Mouse (Mus musculus) kidney, embryonic 15.5 days (tissue): ENCODE data around the gene Lrmda. TPM values are rescaled to one million over a fixed set of nuclear protein-coding genes. Genes with fewer than 3 reads are reported as not detected.

ENCODE experiments used
- ATAC-seq: fragments of 200-750 bp; cut with Nextera tagmentation; replicated peaks from 2 replicates; pipeline ENCODE4 v1.8.0; 2017; ENCODE audit warnings: moderate TSS enrichment; ENCODE audit not compliant: low FRiP score
- H3K27ac ChIP-seq: fragments of 300-500 bp; sonication (generic); 2 replicates; pipeline ENCODE4 v1.5.1; 2015; ENCODE audit warnings: mild to moderate bottlenecking, inconsistent platforms
- H3K27me3 ChIP-seq: fragments of 300-500 bp; sonication (generic); 2 replicates; pipeline ENCODE4 v1.6.1; 2015; ENCODE audit warnings: inconsistent platforms
- H3K36me3 ChIP-seq: fragments of 300-500 bp; sonication (generic); 2 replicates; pipeline ENCODE4 v1.6.1; 2015; ENCODE audit warnings: inconsistent platforms
- H3K4me1 ChIP-seq: fragments of 300-500 bp; sonication (generic); 2 replicates; pipeline ENCODE4 v1.6.1; 2015; ENCODE audit warnings: inconsistent platforms
- H3K4me2 ChIP-seq: fragments of 300-500 bp; sonication (generic); 2 replicates; pipeline ENCODE4 v1.6.1; 2015; ENCODE audit warnings: moderate library complexity, mild to moderate bottlenecking, inconsistent platforms
- H3K4me3 ChIP-seq: fragments of 300-500 bp; sonication (generic); replicated peaks from 2 replicates; pipeline ENCODE4 v1.5.1; 2015; ENCODE audit warnings: mild to moderate bottlenecking, inconsistent platforms
- H3K9ac ChIP-seq: fragments of 300-500 bp; sonication (generic); 2 replicates; pipeline ENCODE4 v1.6.1; 2015; ENCODE audit warnings: mild to moderate bottlenecking, inconsistent platforms
- H3K9me3 ChIP-seq: fragments of 300-500 bp; sonication (generic); replicated peaks from 2 replicates; pipeline ENCODE4 v1.6.1; 2016; ENCODE audit warnings: inconsistent platforms
- WGBS: fragments of 180-500 bp; shearing (Covaris S2); methylation state at CpG from one replicate; pipeline ENCODE4 v1.1.7; 2015; ENCODE audit warnings: mixed read lengths; 5-methylcytosine and 5-hydroxymethylcytosine counted together
- polyA plus RNA-seq: library from polyadenylated mRNA; unstranded; fragments of >200 nt; fragmentation: Nextera tagmentation; extraction: Ambion mirVana; gene quantifications from 2 replicates; pipeline ENCODE4 v1.2.1, GENCODE M21; 2015

Lrmda gene
- polyA plus RNA-seq, 1 experiment from 2014 or later, result 1.1 TPM

- Histone ChIP-seq H3K4me3 (no peak overlapping the region), H3K4me2 (no peak overlapping the region), H3K9me3 (no peaks in the 10 kb centered on the region), H3K27ac (no peak overlapping the region), H3K27me3 (no peaks in the 10 kb centered on the region), H3K4me1 (peaks cover 7% of the 10 kb centered on the region; the same call in 1 of the 2 replicates), H3K9ac (no peak overlapping the region), H3K36me3 (no peaks in the 10 kb centered on the region)
- ATAC-seq, result no peak
- WGBS, result 76% methylated on average over 1 of the region's 1 CpGs
Measured at GRCm38 (mm10) chr14:22719968-22720367, 700.5 kb downstream of the Lrmda start.

GRCm38 (mm10) chr14:22721845-22722244 is 702.3 kb downstream of the Lrmda start:
- H3K36me3 ChIP-seq, result no peaks in the 10 kb centered on the region
- no peaks in the 10 kb centered on the region for H3K4me1 ChIP-seq
- H3K4me2 ChIP-seq, result no peak overlapping the region
- ATAC-seq, result no peak
- H3K9me3 ChIP-seq, result no peaks in the 10 kb centered on the region
- no peak overlapping the region for H3K4me3 ChIP-seq
- H3K9ac ChIP-seq, result no peak overlapping the region
- H3K27me3 ChIP-seq, result no peaks in the 10 kb centered on the region
- H3K27ac ChIP-seq, result no peak overlapping the region
- WGBS, result 65% methylated on average over 5 of the region's 5 CpGs

DNA sequence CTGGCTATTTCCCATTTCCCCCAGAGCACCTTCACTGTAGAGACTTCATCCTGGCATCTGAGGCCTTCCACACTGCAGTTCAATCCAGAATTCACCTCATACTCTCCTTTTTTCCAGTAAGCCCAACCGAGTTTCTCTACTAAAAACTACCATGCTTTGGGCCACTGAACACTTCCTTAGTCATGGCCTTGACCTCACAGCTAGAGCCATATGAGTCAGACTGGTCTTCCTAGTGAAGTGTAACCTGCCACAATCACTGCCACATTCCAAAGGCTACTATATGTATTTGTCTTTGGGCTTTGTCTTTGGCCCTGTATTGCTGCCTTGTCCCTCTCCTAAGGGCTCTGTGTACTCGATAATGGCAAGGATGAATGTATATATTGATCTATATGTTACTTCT is 708.0 kb downstream of the Lrmda start:
- H3K4me3 ChIP-seq, result no peak overlapping the region
- H3K9ac ChIP-seq, result no peak overlapping the region
- H3K36me3 ChIP-seq, result no peaks in the 10 kb centered on the region
- WGBS, result 79% methylated on average over 2 of the region's 2 CpGs
- no peaks in the 10 kb centered on the region for H3K27me3 ChIP-seq
- H3K4me2 ChIP-seq, result no peak overlapping the region
- H3K9me3 ChIP-seq, result no peaks in the 10 kb centered on the region
- no peak for ATAC-seq
- H3K27ac ChIP-seq, result no peak overlapping the region
- H3K4me1 ChIP-seq, result no peaks in the 10 kb centered on the region

- WGBS, result 86% methylated on average over 8 of the region's 8 CpGs
- Histone ChIP-seq H3K4me3 (no peak overlapping the region), H3K9me3 (no peaks in the 10 kb centered on the region), H3K27ac (no peak overlapping the region), H3K27me3 (no peaks in the 10 kb centered on the region), H3K4me2 (no peak overlapping the region), H3K36me3 (no peaks in the 10 kb centered on the region), H3K9ac (no peak overlapping the region), H3K4me1 (no peaks in the 10 kb centered on the region)
- no peak for ATAC-seq
Measured at GRCm38 (mm10) chr14:22728611-22729223, 709.2 kb downstream of the Lrmda start.

- Histone ChIP-seq H3K36me3 (no peaks in the 10 kb centered on the region), H3K27ac (no peak overlapping the region), H3K4me2 (no peak overlapping the region), H3K27me3 (no peaks in the 10 kb centered on the region), H3K9me3 (no peaks in the 10 kb centered on the region), H3K9ac (no peak overlapping the region), H3K4me3 (no peak overlapping the region), H3K4me1 (no peaks in the 10 kb centered on the region)
- WGBS, result 70% methylated on average over 11 of the region's 11 CpGs
- ATAC-seq, result 0 out of 2 replicates have a peak, but pooled peaks have one; percentile 29
Measured at GRCm38 (mm10) chr14:22738603-22739002, 719.1 kb downstream of the Lrmda start.

DNA sequence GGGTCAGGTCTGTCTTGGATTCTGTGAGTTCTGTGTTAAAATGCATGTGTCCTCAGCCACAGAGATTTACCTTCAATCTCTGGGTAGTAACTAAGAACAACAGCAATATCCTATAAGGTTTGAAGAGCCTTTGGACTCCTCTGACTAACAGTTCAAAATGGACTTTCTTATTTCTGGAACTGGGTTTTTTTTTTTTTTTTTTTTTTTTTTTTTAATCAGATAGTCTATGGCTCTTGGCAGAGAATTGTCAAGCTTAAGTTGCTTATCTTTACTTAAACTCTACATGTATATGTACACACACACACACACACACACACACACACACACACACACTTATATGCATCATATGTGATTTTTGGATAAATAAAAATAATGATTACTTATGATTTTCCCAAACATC is 723.0 kb downstream of the Lrmda start:
- Histone ChIP-seq H3K36me3 (no peaks in the 10 kb centered on the region), H3K4me1 (peaks cover 15% of the 10 kb centered on the region), H3K27me3 (no peaks in the 10 kb centered on the region), H3K27ac (no peak overlapping the region), H3K4me2 (no peak overlapping the region), H3K9ac (no peak overlapping the region), H3K4me3 (no peak overlapping the region), H3K9me3 (no peaks in the 10 kb centered on the region)
- ATAC-seq, result no peak

DNA sequence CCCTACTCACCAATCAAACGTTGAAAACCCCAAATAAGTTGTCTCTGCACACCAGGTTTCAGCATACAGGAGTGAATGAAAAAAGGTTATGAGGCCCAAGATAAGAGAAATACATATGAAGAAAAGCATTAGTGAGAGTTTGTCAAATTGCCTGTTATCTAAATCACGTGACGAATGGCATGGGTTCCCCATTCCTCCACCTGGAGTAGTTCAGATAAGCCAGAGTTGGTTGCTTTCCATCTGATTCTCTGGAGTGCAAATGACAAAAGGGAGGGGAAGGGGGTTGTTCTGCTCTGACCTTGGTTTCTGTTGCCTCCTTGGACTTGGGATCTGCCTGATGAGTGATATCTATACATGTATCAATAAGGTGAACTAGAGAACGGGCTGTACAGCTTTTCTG is 723.8 kb downstream of the Lrmda start:
- no peak overlapping the region for H3K4me2 ChIP-seq
- H3K27me3 ChIP-seq, result no peaks in the 10 kb centered on the region
- no peaks in the 10 kb centered on the region for H3K36me3 ChIP-seq
- no peak overlapping the region for H3K9ac ChIP-seq
- 78% methylated on average over 4 of the region's 4 CpGs for WGBS
- H3K4me3 ChIP-seq, result no peak overlapping the region
- ATAC-seq, result no peak
- H3K9me3 ChIP-seq, result no peaks in the 10 kb centered on the region
- H3K27ac ChIP-seq, result no peak overlapping the region
- H3K4me1 ChIP-seq, result peaks cover 15% of the 10 kb centered on the region

DNA sequence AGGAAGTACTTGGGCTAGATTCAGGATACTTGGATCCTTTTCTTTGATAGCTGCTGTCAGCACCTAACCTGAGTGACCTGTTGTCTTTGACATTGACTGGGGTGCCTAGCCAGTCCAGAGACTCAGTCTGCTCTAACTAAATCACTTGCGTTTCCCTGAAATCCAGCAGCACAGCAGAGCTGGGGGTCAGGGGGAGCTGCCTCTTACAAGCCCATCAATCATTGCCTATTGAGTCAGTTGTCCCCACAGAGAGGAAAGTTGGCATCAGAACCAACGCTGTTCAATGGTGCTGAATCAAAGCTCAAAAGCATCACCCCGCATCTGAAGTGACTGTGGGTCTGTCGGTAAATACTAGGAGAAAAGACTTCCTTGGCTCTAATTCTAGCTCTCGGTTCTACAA is 725.2 kb downstream of the Lrmda start:
- Histone ChIP-seq H3K4me1 (peaks cover 15% of the 10 kb centered on the region), H3K4me3 (no peak overlapping the region), H3K4me2 (no peak overlapping the region), H3K27me3 (no peaks in the 10 kb centered on the region), H3K9ac (no peak overlapping the region), H3K9me3 (no peaks in the 10 kb centered on the region), H3K27ac (no peak overlapping the region), H3K36me3 (no peaks in the 10 kb centered on the region)
- no peak for ATAC-seq
- 41% methylated on average over 5 of the region's 5 CpGs for WGBS

GRCm38 (mm10) chr14:22745263-22745881 is 725.9 kb downstream of the Lrmda start:
- Histone ChIP-seq H3K4me2 (no peak overlapping the region), H3K4me3 (no peak overlapping the region), H3K27me3 (no peaks in the 10 kb centered on the region), H3K27ac (peak overlapping the region; percentile 61; the same call in 1 of the 2 replicates), H3K36me3 (no peaks in the 10 kb centered on the region), H3K4me1 (peaks cover 15% of the 10 kb centered on the region), H3K9ac (no peak overlapping the region), H3K9me3 (no peaks in the 10 kb centered on the region)
- WGBS, result 50% methylated on average over 1 of the region's 1 CpGs
- no peak for ATAC-seq

DNA sequence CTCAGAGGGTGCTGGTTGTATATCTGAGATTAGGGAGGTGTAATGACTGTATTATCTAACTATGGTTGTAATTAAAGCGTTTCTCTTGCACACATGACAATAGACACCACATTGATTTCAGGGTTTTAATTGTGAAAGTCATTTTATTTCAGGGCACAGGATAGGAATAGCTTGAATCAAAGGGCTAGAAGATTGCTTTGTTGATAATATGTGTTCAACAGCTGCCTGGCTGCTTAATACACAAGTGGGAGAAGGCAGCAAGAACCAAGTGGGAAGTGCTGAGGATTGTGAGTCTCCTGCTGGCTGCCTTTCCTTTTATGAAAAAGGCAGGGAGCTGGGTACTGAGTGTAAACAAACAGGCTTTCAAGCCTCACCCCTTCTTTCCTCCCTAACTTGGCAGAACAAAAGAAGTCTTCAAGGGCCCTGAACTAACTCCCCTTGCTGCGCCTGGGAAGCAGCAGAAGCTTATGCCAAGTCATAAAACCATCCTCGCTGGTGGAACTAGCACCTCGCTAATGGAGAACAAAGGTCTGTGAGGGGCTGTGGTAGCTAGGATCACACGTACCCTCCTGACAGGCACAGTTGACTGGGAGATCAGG is 726.5 kb downstream of the Lrmda start:
- ATAC-seq, result no peak
- H3K27ac ChIP-seq, result peak overlapping the region; percentile 61
- H3K4me1 ChIP-seq, result peaks cover 15% of the 10 kb centered on the region
- 20% methylated on average over 5 of the region's 5 CpGs for WGBS
- H3K36me3 ChIP-seq, result no peaks in the 10 kb centered on the region
- no peak overlapping the region for H3K9ac ChIP-seq
- H3K4me3 ChIP-seq, result no peak overlapping the region
- no peaks in the 10 kb centered on the region for H3K9me3 ChIP-seq
- H3K4me2 ChIP-seq, result no peak overlapping the region
- no peaks in the 10 kb centered on the region for H3K27me3 ChIP-seq

DNA sequence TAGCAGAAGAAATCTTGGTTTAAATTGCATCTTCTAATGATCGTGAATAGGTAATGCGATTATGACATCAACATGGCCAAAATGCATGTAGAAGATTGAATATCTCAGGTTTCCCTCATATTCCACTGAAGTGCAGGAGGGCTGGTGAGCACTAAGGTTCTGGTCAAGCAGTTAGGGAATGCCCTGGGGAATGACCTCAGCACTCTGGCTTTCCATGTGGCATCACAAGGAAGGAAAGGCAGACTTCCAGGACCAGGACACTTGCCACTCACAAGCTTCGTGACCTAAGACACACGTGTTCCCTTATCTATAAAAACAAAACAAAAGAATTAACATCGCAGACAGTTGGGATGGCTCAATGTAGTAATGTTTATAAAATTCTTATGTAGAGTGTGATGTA is 728.3 kb downstream of the Lrmda start:
- ATAC-seq, result no peak
- Histone ChIP-seq H3K9me3 (no peaks in the 10 kb centered on the region), H3K4me3 (no peak overlapping the region), H3K9ac (no peak overlapping the region), H3K4me1 (peaks cover 15% of the 10 kb centered on the region), H3K27ac (no peak overlapping the region), H3K4me2 (no peak overlapping the region), H3K27me3 (no peaks in the 10 kb centered on the region), H3K36me3 (no peaks in the 10 kb centered on the region)
- WGBS, result 84% methylated on average over 5 of the region's 5 CpGs

GRCm38 (mm10) chr14:22750409-22750808 is 730.9 kb downstream of the Lrmda start:
- no peak for ATAC-seq
- Histone ChIP-seq H3K36me3 (no peaks in the 10 kb centered on the region), H3K4me1 (peaks cover 9% of the 10 kb centered on the region), H3K27ac (peak overlapping the region; percentile 81), H3K4me2 (no peak overlapping the region), H3K9ac (no peak overlapping the region), H3K4me3 (no peak overlapping the region), H3K9me3 (no peaks in the 10 kb centered on the region), H3K27me3 (no peaks in the 10 kb centered on the region)
